Mouse (Mus musculus) mesoderm, embryonic 11.5 days (tissue): ENCODE measurements around the gene Mill1.
"Not testable (repeated sequence)": the region's sequence is repeated elsewhere in the genome, so short reads cannot be mapped to it uniquely, and the experiment has no call there.

Experiments used
- DNase-seq: peaks from one replicate; pipeline ENCODE4 v3.0.0-alpha.2; 2012; ENCODE audit warnings: low read depth, low spot score

Mill1 gene

DNA sequence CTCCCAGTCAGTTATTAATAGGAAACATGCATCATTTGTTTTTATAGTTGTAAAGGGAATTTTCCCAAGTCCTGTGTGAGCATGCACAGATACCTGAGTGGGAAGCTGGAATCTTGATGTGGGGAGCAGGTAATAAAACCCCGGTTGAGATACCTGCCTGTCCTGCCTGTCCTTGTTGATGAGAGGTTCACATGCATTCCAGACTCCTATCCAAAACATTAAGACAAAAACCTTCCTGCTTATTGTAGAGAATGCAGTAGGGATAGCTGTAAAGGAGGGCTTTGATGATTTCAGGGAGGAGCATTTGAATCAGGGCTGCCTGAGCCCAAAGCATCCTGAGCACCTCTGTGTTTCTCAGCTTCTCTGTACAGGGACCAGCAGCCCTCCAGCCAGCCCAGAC, at the start of gene Mill1:
Gene Mill1, plus strand, starts transcription at position 301 of the 400 bp plus-strand sequence.
- DNase-seq = no peak

DNA sequence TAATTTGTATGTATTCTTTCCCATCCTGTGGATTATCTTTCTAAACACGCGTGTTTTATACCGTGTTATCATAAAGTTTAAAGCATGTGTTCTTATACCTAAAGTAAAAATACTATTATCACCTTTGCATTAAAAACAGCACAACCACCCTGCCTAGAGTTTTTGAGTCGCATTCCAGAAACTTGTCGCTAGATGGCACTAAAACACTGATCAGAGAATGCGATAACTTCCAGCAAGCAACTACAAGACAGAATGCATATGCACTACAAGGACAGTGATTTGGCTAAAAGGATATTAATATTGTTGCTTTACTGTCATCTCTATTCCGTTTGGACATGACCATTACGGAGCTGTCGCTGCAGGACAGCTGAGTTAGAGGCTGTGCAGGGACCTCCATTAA, 34.2 kb upstream of the Mill1 start:
- peak; percentile 12 for DNase-seq

DNA sequence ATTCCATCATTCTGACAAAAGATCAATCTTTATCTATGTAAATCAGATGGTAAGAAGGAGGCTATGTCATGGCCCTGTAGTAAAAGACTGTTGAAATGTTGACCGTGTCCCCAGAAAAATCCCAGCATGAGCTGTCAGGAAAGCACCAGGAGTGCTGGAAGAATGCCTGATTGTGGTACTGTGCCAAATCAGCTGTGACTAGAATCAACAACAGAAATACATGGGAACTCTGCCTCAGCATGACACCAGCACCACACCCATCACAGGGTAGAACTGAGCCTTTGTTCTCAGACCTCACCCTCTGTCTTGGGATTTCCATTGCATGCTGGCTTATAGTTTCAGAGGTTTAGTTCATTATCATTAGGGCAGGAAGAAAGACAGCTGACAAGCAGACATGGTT, 30.4 kb upstream of the Mill1 start:
- DNase-seq = no peak

DNA sequence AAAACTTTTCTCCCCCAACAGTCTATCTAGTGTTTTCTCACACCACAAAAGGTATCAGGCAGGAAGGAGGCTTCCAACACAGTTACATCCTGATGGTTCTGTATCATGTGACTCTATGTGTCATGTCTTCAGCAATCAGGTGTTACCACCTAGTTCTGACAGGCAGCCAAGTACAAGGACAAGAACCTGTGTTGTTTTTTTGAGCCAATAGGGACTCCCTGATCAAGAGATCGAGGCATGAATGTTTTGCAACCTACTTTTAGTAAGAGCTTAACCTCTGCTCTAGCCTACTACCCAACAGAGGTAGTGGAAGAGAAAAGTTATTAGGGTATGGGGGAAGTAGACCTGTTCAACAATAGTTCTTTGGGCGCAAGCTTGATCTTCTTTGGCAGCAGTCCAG, 6.6 kb upstream of the Mill1 start:
- no peak for DNase-seq

DNA sequence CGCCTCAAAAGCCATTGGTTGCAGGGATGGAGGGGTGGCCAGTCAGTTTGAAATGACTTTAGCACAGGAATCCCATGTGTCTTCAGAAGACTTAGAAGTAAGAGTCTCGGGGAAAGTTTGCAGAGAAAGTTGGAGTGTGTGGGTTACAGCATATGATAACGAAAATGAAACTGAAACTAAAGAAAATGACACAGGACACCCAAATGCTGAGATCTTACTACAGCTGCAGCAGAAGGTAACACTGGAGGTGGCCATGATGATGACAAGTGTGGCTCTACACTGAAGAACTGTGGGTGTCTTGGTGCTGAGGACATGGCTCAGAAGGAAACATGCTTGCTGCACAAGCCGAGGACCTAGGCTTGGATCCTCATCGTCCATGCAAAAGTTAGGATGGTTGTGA, 3.9 kb upstream of the Mill1 start:
- no peak for DNase-seq

DNA sequence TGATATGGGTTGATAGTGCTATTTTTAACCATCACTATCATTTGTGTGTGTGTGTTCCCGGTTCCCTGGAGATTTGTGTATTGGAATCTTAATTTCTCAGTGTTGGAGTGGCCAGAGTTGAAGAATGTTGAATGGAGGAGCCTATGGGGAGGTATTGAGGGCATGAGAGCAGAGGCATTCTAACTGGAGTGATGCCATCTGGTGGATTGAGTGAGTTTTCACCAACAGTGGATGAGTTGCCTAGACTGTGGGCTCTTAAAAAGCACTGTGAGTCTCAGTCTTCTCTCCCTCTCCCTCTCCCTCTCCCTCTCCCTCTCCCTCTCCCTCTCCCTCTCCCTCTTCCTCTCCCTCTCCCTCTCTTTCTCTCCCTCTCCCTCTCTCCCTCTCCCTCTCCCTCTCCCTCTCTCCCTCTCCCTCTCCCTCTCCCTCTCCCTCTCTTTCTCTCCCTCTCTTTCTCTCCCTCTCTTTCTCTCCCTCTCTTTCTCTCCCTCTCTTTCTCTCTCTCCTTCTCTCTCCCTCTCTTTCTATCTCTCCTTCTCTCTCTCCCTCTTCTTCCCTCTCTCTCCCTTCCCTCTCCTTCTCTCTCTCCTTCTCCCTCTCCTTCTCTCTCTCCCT, 1.1 kb upstream of the Mill1 start:
- DNase-seq = not testable (repeated sequence)

DNA sequence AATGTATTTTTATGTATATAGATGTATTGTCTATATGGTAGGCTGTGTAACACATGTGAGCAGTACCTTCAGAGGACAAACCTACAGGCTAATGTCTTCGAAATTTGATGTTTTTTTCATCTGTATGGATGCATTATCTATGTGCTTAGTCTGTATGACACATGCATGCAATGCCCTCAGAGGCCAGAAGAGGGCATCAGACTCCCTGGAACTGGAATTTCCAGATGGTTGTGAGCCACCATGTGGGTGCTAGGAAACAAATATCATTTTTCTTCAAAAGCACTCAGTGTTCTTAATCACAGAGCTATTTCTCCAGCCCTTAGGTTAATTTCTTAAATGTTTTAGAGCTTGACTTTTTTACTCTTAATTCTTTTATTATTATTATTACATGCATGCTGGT, 15.1 kb downstream of the Mill1 start:
- DNase-seq = no peak

DNA sequence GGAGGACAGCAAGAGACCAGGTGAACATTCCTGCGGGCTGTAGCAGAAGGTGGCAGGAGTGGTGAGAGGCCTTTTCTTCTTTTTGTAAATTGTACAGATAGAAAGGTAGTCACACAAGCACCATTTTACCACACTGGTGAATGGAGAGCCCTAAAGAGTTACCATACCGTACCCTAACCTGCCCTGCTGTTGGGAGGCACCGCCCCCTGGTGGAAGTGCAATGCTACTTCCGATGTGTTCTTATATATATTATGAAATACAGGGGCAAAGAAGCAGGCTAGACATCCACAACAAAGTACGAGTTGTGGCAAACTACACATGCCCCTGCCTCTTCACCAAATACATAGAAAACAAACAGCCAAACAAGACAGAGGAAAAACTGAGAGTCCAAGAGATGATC, 19.9 kb downstream of the Mill1 start:
- no peak for DNase-seq
